Mouse (Mus musculus): ENCODE measurements around the gene Olfr695.

DNA sequence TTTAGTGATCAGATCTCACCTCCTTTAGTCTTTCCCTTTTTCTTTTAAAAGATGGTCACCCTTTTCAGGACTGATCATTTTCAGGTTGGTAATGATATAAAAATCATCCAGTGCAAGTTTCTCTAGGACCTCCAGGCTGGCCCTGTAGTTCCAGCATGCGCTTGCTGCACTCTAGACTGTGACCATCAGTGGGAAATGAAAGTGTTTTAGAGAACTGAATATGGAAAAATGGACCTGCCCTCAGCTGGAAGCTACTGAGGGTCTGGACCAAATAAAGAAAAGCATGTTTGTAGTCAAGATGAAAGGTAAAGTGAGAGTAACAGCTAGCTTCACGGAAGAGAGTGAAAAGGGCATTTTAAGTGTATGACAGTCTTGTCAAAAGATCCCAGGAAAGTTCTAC lies 30.8 kb downstream of the Olfr695 start:
- TF ChIP-seq CTCF (conservative IDR thresholded peaks at IDR 0.05; ENCODE audit: low read length) = no peak
- no peak for TF ChIP-seq NANOG (IDR thresholded peaks at IDR 0.05; ENCODE audit: borderline replicate concordance, low read length)
- TF ChIP-seq POU5F1 (IDR thresholded peaks at IDR 0.05; ENCODE audit: borderline replicate concordance, low read length) = no peak
